Mouse (Mus musculus) midbrain, embryonic 13.5 days (tissue): ENCODE data around the gene Tpcn2. TPM values are rescaled to one million over a fixed set of nuclear protein-coding genes. Genes with fewer than 3 reads are reported as not detected.

Experiments used
- ATAC-seq: fragments of 200-750 bp; cut with Nextera tagmentation; 2 replicates; pipeline ENCODE4 v1.8.0; 2017; ENCODE audit warnings: mild to moderate bottlenecking, moderate TSS enrichment, moderate library complexity
- H3K27ac ChIP-seq: fragments of 300-500 bp; sonication (generic); 2 replicates; pipeline ENCODE4 v1.5.1; 2015; ENCODE audit warnings: inconsistent platforms, mild to moderate bottlenecking, moderate library complexity
- H3K27me3 ChIP-seq: fragments of 300-500 bp; sonication (generic); 2 replicates; pipeline ENCODE4 v1.6.1; 2015; ENCODE audit warnings: mild to moderate bottlenecking, inconsistent platforms
- H3K36me3 ChIP-seq: fragments of 300-500 bp; sonication (generic); 2 replicates; pipeline ENCODE4 v1.6.1; 2015; ENCODE audit warnings: mild to moderate bottlenecking, inconsistent platforms
- H3K4me1 ChIP-seq: fragments of 300-500 bp; sonication (generic); replicated peaks from 2 replicates; pipeline ENCODE4 v1.6.1; 2015; ENCODE audit warnings: inconsistent platforms
- H3K4me2 ChIP-seq: fragments of 300-500 bp; sonication (generic); replicated peaks from 2 replicates; pipeline ENCODE4 v1.6.1; 2015; ENCODE audit warnings: moderate library complexity, mild to moderate bottlenecking, inconsistent platforms
- H3K4me3 ChIP-seq: fragments of 300-500 bp; sonication (generic); replicated peaks from 2 replicates; pipeline ENCODE4 v1.5.1; 2015; ENCODE audit warnings: mild to moderate bottlenecking, inconsistent platforms
- H3K9ac ChIP-seq: fragments of 300-500 bp; sonication (generic); replicated peaks from 2 replicates; pipeline ENCODE4 v1.6.1; 2015; ENCODE audit warnings: mild to moderate bottlenecking, inconsistent platforms
- H3K9me3 ChIP-seq: fragments of 300-500 bp; sonication (generic); 2 replicates; pipeline ENCODE4 v1.6.1; 2016; ENCODE audit warnings: mild to moderate bottlenecking, inconsistent platforms
- WGBS: fragments of 180-500 bp; shearing (Covaris S2); methylation state at CpG from one replicate; pipeline ENCODE4 v1.1.7; 2015; 5-methylcytosine and 5-hydroxymethylcytosine counted together
- polyA plus RNA-seq: library from polyadenylated mRNA; unstranded; fragments of >200 nt; fragmentation: Nextera tagmentation; extraction: Ambion mirVana; gene quantifications from 2 replicates; pipeline ENCODE4 v1.2.1, GENCODE M21; 2015

The Tpcn2 gene
- polyA plus RNA-seq, 1 experiment from 2014 or later, result 4.2 TPM

DNA sequence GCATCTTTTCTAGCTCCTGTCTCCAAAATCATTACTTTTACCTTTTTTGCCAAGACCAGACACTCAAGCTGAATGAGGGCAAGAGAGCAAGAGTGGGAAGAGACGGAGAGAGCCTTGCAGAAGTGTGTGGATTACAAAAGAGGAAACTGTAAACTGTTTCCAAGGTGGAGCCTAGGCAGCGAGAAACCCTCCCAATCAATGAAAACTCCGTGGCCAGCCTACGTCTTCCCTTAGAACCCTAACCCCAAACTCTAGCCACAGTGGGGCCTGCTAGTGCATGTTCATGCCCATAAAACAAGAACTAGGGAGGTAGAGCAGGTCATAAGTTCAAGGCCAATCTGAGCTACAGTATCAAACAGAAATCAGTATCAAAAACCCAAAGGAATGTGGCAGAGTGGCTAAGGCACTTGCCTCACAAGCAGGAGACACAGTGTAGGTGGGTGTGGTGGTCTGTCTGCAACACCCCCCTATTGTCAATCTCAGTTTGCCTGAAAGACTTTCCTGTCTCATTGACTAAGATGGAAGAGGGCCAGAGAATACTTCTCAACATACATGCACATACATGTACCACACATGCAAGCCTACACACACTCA lies 73.2 kb downstream of the Tpcn2 start:
- no peak for ATAC-seq
- Histone ChIP-seq H3K4me3 (no peak overlapping the region), H3K9me3 (no peaks in the 10 kb centered on the region), H3K9ac (no peak overlapping the region), H3K4me2 (no peak overlapping the region), H3K4me1 (peaks cover 53% of the 10 kb centered on the region), H3K27me3 (0 out of 2 replicates have a peak, but pooled peaks cover 1% of the 10 kb centered on the region), H3K36me3 (no peaks in the 10 kb centered on the region), H3K27ac (peak overlapping the region; percentile 74)
- 64% methylated on average over 4 of the region's 4 CpGs for WGBS

DNA sequence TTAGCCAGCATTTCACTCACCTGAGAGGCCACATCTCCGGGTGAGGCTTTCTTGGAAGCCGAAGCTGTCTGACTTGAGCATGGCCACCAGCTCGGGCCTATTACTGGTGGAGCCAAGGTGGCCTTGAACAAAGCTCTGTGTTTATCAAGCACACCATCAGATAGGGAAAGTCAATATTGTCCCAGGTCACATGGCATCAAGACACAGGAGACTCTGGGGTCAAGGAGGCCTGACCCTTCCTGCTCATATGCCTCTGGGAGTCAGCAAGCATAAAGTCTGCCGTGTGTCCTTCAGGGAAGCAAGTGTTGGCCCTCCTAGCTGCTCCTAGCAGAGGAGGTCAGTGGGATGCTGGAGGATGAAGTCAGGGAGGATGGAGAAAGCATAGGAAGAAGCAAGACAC lies 75.8 kb downstream of the Tpcn2 start, which contains the start of gene 1810010D01Rik:
Gene 1810010D01Rik, minus strand, starts transcription at position 114 of the 400 bp plus-strand sequence.
- Histone ChIP-seq H3K4me3 (no peak within 1 kb of the TSS), H3K36me3 (no peaks in the 10 kb centered on the region), H3K27me3 (no peaks in the 10 kb centered on the region), H3K27ac (peak within 1 kb of the TSS; percentile 93), H3K9me3 (no peaks in the 10 kb centered on the region), H3K4me2 (no peak within 1 kb of the TSS), H3K4me1 (peaks cover 58% of the 10 kb centered on the region), H3K9ac (no peak within 1 kb of the TSS)
- whole genome bisulfite sequencing, result 87% methylated on average over 4 of the region's 4 CpGs
- ATAC-seq, result no peak

DNA sequence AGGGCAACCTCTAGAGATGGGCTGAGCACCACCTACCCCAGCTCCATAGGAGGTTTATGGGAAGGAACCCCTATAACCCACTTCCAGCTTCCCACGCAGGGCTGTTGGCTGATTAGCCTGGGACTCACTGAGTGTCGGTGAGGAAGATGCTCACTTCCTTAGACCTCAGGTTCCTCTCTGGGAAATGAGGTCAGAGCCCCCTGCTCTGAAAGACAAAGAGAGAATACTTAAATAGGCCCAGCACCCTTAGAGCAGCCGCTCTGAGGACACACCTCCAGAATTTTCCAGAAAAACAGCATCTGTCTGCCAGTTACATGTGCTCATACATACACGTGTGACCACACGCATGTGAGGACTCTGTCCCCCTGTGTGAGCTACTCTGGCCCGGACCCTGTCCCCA lies 77.0 kb downstream of the Tpcn2 start:
- peaks cover 46% of the 10 kb centered on the region for H3K4me1 ChIP-seq
- H3K9ac ChIP-seq, result peak overlapping the region; percentile 61
- peak overlapping the region; percentile 93 for H3K27ac ChIP-seq
- H3K27me3 ChIP-seq, result no peaks in the 10 kb centered on the region
- no peak overlapping the region for H3K4me3 ChIP-seq
- 44% methylated on average over 6 of the region's 6 CpGs for WGBS
- H3K4me2 ChIP-seq, result peak overlapping the region; percentile 36; the same call in 1 of the 2 replicates
- H3K36me3 ChIP-seq, result no peaks in the 10 kb centered on the region
- H3K9me3 ChIP-seq, result no peaks in the 10 kb centered on the region
- no peak for ATAC-seq

DNA sequence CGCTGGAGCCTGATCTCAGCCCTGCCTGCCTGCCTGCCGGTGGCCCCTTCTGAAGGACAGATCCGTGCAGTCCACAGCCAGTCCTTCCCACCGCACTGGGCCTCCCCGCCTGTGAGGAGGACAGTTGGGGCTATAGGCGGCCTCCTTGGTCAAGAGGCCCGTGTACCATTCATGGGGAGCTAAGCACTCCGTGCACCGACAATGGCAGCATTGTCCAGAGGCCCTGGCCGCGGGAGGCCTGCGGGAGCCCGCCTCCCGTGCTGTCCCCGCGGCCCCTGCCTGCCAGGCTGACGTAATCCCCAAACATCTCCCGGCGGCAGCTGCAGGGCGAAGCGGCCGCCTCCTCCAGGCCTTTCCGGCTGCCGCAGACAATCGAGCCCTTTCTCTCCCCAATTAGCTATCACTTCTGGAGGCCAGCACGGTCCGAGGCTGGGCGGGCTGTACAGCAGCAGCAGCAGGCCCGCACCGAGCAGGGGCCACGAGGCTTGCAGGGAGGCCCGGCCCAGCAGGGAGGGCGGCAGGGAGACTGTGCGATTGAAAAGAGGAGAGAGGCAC lies 77.7 kb downstream of the Tpcn2 start:
- peak; percentile 97 for ATAC-seq
- Histone ChIP-seq H3K9me3 (no peaks in the 10 kb centered on the region), H3K4me3 (no peak overlapping the region), H3K27me3 (no peaks in the 10 kb centered on the region), H3K27ac (peak overlapping the region; percentile 93), H3K9ac (peak overlapping the region; percentile 61), H3K36me3 (no peaks in the 10 kb centered on the region), H3K4me2 (peak overlapping the region; percentile 36), H3K4me1 (peaks cover 41% of the 10 kb centered on the region)
- WGBS, result under 1% methylated on average over 34 of the region's 34 CpGs

DNA sequence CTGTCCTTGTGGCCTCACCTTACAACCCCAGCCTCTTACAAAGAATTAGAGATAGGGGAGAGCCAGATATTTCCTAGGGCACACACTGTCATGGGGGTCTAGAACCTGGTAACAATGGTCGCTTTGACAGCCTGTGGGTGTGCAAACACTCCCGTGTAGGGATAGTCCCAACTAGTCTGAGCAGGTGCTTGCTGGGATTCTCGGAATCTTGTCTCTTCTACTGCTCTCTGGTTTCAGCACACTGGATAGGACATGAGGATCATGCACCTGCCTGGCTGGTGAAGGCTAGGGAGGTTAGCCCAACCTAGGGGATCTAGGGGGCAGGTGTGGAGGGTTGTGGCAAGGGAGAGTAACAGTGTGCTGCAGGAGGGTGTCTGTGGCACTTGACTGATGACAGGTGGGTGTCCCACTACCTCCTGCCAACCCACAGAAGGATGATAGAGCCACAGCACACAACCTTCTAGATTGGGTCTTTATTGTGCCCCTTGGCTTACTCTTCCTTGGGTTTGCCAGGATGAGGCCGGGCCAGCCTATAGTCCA lies 78.4 kb downstream of the Tpcn2 start:
- peaks cover 34% of the 10 kb centered on the region for H3K4me1 ChIP-seq
- ATAC-seq, result 0 out of 2 replicates have a peak, but pooled peaks have one; percentile 0
- H3K36me3 ChIP-seq, result no peaks in the 10 kb centered on the region
- no peaks in the 10 kb centered on the region for H3K9me3 ChIP-seq
- H3K4me2 ChIP-seq, result peak overlapping the region; percentile 36; the same call in 1 of the 2 replicates
- peak overlapping the region; percentile 61; the same call in 1 of the 2 replicates for H3K9ac ChIP-seq
- no peak overlapping the region for H3K4me3 ChIP-seq
- no peaks in the 10 kb centered on the region for H3K27me3 ChIP-seq
- peak overlapping the region; percentile 93 for H3K27ac ChIP-seq
- 80% methylated on average over 4 of the region's 4 CpGs for WGBS

DNA sequence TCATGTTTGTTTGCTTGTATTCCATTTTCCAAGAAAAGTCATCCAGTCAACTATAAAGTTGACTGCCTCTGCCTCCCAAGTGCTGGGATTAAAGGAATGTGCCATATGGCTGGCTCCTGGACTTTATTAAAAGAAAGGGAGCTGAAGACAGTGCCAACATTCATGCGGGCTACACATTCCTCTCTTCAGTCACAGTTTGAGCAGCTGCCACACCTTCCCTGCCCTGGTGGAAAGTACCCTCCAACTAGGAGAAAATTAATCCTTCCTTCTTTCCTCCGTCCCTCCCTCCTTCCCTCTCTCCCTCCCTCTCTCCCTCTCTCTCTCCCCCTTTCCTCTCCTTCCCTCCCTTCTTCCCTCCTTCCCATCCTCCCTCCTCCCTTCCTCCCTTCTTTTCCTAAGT lies 84.1 kb downstream of the Tpcn2 start:
- Histone ChIP-seq H3K27ac (no peak overlapping the region), H3K4me1 (peaks cover 13% of the 10 kb centered on the region; the same call in 1 of the 2 replicates), H3K9ac (no peak overlapping the region), H3K27me3 (no peaks in the 10 kb centered on the region; the same call in 1 of the 2 replicates), H3K36me3 (no peaks in the 10 kb centered on the region), H3K9me3 (no peaks in the 10 kb centered on the region), H3K4me3 (no peak overlapping the region), H3K4me2 (no peak overlapping the region)
- ATAC-seq, result no peak
- 63% methylated on average over 2 of the region's 2 CpGs for WGBS

DNA sequence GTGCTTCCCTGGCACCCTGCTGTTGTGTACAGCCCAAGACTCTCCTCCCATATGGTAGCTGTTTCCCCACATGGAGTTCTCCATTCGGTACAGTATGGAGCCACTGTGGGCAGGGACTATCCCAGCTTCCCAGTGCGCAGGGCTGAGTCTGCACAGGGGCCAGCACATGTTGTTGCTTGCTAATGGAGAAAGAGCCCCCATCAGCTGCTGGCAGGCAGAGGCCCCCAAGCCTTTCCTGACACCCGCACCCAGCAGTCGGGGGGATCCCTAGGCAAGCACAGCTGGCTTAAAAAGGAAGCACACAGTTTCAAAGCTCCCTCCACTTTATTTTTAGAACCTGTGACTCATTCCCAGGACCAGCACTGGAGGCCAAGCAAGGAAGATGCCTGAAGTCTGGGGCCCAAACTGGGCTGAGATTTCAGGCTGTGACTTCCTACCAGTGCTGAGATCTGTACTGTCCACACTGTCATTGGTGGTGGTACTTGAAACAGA lies 85.5 kb downstream of the Tpcn2 start:
- H3K4me2 ChIP-seq, result no peak overlapping the region
- whole genome bisulfite sequencing, result 73% methylated on average over 4 of the region's 4 CpGs
- no peak overlapping the region for H3K9ac ChIP-seq
- ATAC-seq, result no peak
- peak overlapping the region; percentile 41; the same call in 1 of the 2 replicates for H3K27ac ChIP-seq
- no peak overlapping the region for H3K4me3 ChIP-seq
- no peaks in the 10 kb centered on the region for H3K9me3 ChIP-seq
- H3K4me1 ChIP-seq, result peaks cover 18% of the 10 kb centered on the region
- peaks cover 2% of the 10 kb centered on the region; the same call in 1 of the 2 replicates for H3K27me3 ChIP-seq
- no peaks in the 10 kb centered on the region for H3K36me3 ChIP-seq

DNA sequence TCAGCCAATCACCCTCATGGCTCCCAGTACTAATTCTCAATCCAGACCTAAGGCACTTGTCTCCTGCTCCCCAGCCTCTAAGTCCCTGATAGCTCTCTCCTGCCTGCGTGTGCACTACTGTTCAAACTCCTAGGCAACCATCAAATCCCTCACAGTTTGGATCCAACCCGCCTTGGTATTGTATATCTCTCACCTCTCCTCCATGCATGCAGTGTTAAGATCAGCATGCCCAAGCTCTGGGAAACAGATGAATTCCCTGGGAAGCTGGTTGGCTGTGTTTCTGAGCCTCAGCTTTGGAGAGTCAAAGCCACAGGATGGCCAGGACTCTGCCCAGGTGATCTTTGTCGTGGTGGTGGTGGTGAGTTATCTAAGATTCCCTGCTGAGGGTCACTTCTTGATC lies 86.1 kb downstream of the Tpcn2 start:
- H3K9me3 ChIP-seq, result no peaks in the 10 kb centered on the region
- no peak for ATAC-seq
- H3K27me3 ChIP-seq, result peaks cover 2% of the 10 kb centered on the region; the same call in 1 of the 2 replicates
- H3K4me3 ChIP-seq, result no peak overlapping the region
- WGBS, result 41% methylated on average over 3 of the region's 3 CpGs
- peaks cover 20% of the 10 kb centered on the region for H3K4me1 ChIP-seq
- no peak overlapping the region for H3K4me2 ChIP-seq
- H3K27ac ChIP-seq, result no peak overlapping the region
- H3K9ac ChIP-seq, result no peak overlapping the region
- H3K36me3 ChIP-seq, result no peaks in the 10 kb centered on the region

DNA sequence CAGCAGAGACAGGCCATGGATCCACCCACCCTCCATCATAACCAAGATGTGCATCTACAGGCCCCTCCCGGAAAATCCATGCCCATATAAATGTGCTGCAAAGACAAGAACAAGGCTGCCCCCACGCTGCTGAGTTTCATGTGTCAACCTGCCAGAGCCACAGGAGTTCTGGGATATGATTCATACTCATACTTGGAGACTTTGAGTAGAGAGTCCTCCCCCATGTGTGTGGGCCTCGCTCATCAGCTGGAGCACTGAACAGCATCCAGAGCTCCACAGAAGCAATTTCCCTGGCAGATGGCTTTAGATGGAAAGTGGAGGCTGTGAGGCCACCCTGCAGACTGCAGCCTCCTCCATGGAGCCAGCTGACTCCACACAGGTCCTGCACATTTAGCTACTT lies 86.8 kb downstream of the Tpcn2 start:
- peaks cover 20% of the 10 kb centered on the region for H3K4me1 ChIP-seq
- H3K4me3 ChIP-seq, result no peak overlapping the region
- no peak overlapping the region for H3K27ac ChIP-seq
- WGBS, result 85% methylated on average over 3 of the region's 3 CpGs
- no peak for ATAC-seq
- H3K27me3 ChIP-seq, result peaks cover 2% of the 10 kb centered on the region; the same call in 1 of the 2 replicates
- H3K9me3 ChIP-seq, result no peaks in the 10 kb centered on the region
- H3K4me2 ChIP-seq, result no peak overlapping the region
- H3K36me3 ChIP-seq, result no peaks in the 10 kb centered on the region
- H3K9ac ChIP-seq, result no peak overlapping the region

DNA sequence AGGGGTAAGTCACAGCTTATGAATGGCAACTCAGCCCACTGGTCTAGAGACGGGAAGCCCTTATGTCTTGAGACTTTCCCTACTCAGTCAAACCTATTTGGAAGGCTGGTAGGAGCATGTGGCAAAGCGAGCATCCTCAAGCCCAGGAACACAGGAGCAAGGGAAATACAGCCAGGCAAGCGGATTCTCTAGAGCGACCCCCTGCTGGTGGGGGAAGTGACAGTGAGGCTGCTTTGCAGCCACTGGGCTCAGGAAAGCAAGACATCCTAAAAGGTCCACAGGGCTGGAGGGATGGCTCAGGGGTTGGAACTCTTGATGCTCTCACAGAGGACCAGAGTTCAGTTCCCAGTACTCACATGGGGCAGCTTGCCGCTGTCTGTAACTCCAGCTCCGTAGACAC lies 87.5 kb downstream of the Tpcn2 start:
- Histone ChIP-seq H3K9me3 (no peaks in the 10 kb centered on the region), H3K4me1 (peaks cover 20% of the 10 kb centered on the region), H3K4me3 (no peak overlapping the region), H3K36me3 (no peaks in the 10 kb centered on the region), H3K27ac (no peak overlapping the region), H3K27me3 (peaks cover 2% of the 10 kb centered on the region; the same call in 1 of the 2 replicates), H3K4me2 (no peak overlapping the region), H3K9ac (no peak overlapping the region)
- 74% methylated on average over 6 of the region's 6 CpGs for WGBS
- ATAC-seq, result no peak

DNA sequence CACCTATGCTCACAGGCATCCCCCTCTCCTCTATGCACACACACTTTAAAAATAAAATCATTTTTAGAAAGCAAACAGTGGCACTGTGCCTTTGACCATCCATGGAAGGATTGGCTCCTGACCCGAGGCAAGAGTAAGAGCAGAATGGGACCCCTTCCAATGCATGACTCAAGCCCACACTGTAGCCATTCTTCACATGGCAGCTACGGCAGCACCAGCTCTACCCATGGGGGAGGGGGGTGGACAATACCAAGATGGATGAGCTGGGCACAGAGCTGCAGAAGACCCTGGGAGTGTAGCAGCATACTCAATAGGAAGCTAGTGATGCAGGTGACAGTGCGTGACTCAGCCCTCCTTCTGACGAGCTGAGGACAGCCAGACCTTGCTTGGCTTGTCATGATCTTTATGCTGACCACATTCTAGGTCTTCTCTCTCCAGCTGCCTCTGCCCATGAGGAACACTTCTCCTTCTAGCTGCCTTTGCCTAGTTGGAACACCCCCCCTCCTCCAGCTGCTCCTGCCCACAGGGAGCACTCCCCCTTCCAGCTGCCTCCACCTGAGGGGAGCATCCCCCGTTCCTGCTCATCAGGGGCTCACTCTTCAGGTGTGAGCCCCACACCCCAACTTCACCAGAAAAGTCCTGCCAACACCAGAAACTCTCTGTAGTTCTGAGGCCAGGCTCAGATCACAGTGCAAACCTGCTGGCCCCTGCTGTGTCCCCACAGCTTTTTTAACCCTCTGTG lies 88.5 kb downstream of the Tpcn2 start:
- Histone ChIP-seq H3K4me2 (no peak overlapping the region), H3K4me3 (no peak overlapping the region), H3K27ac (no peak overlapping the region), H3K9ac (no peak overlapping the region), H3K4me1 (peaks cover 20% of the 10 kb centered on the region), H3K36me3 (no peaks in the 10 kb centered on the region), H3K27me3 (peaks cover 2% of the 10 kb centered on the region; the same call in 1 of the 2 replicates), H3K9me3 (no peaks in the 10 kb centered on the region)
- WGBS, result 70% methylated on average over 5 of the region's 5 CpGs
- ATAC-seq, result no peak
